Mouse (Mus musculus) retina, embryonic 14.5 days (tissue): ENCODE results near the gene Gprin1.
"Not testable (repeated sequence)": the region's sequence is repeated elsewhere in the genome, so short reads cannot be mapped to it uniquely, and the experiment has no call there.

ENCODE experiments used
- DNase-seq: peaks from one replicate; pipeline ENCODE4 v3.0.0-alpha.2; 2015; ENCODE audit warnings: low spot score

The Gprin1 gene

DNA sequence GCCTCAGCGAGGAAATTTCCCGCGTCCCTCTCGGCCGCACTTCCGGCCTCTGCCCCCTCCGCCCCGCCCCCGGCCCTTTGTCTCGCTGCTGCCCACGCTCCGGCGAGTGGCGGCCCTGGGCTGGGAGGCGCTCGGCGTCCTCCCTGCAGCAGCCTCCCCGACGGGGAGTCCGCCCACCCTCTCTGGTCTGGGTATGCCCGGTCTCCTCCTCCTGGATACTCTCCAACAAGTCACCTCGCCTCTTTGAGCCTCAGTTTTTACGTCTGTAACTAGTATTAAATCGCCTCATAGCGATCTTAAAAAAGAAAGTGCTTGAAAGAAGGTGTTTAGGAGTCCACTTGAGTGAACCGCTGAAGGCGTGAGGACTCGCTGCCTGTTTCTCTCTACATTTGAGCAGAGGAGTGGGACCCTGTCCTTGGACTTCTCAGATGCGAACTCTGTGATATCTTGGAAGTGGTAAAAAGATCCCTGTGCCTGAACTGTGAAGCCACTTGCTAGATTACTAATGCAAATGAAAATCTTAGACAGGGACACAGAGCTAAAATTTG, at the start of gene Gprin1:
Gene Gprin1 (minus strand): TSS at position 11 of the 548 bp plus-strand sequence.
- no peak for DNase-seq

DNA sequence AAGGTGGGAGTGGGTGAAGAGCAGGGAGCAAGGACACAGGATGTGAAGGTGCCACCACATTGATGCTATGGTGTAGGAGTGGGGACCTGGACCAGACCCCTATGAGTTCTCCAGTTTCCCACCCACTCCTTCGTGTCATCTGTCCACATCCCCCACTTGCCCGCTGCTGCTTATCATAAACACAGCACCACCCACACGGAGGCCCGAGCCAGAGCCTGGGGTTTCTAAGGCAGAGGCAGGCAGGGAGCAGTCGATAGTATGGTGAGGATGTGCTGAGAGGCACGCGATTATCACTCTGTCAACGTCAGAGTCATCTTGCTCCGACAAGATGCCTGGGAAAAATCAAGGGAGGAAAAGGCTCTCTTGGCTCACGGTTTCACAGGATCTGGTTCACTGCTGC, 49.1 kb upstream of the Gprin1 start:
- DNase-seq = no peak

DNA sequence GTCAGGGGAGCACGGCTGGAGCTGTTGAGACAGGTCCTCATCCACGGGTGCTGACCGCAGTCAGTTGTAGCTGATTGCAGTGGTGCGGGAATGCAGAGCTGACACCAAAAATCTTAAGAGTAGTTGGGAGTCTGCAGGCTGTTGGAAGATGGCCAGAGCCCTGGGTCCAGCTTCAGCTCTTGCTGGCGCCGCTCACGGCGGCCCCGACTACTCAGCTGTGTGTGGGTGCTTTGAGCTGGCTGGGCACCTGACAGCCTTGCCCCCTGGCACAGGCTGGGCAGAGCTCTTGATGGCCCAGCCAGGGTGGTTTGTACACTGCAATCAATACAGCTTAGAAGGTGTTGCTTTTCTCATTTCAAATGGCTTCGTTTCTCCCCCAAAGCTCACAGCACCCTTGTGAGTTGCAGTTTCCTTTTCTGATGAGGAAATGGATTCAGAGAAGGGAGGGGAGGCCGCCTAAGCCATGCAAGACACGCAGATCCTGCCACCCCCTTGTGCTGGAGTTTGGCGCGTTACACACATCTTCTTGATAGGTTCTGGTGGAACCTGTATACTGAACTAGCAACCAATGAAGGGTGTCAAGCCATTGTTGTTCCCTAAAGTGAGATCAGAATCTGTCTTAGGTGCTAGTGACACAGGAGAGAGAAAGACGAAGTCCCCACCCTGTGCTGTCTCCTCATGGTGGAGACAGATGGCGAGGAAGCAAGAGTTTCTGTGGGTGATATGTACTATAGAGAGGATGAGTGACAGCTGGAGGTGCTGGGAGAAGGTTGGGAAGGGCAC, 48.4 kb upstream of the Gprin1 start:
- no peak for DNase-seq

DNA sequence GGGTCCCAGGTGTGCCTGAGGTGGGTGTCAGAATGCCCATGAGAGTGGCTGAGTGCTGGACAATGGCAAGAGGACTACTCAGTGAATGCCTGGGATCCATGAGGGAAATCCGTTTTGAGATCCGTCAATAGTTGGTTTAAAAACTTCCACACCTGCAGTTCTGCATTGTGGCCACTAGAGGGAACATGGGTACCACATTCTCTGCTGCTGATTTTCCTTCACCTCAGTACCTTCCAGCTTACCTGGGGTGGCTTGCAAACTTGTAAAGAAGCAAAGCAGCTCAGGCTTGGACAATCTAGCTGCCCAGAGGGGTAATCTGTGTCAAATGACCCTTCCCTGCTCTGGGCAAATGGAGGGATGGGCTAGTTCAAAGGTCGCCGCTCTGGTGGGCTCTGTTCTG, 47.7 kb upstream of the Gprin1 start:
- DNase-seq = peak; percentile 85

DNA sequence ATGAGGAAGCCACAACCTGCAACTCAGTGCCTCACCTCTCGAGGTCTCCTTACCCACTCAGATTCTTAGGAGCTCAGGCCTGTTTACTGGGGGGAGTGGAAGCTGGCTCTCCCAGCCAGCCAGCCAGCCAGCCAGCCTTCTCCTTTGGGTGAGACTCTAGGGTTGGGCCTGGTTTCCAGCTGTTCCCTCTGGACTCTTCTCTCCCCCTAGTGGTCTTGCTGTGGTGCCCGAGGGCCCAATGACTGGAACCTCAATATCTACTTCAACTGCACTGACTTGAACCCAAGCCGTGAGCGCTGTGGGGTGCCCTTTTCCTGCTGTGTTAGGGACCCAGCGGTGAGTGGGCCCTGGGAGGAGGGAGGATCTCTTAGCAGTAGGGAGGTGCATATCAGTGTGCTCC, 45.2 kb upstream of the Gprin1 start:
- DNase-seq = peak; percentile 15

DNA sequence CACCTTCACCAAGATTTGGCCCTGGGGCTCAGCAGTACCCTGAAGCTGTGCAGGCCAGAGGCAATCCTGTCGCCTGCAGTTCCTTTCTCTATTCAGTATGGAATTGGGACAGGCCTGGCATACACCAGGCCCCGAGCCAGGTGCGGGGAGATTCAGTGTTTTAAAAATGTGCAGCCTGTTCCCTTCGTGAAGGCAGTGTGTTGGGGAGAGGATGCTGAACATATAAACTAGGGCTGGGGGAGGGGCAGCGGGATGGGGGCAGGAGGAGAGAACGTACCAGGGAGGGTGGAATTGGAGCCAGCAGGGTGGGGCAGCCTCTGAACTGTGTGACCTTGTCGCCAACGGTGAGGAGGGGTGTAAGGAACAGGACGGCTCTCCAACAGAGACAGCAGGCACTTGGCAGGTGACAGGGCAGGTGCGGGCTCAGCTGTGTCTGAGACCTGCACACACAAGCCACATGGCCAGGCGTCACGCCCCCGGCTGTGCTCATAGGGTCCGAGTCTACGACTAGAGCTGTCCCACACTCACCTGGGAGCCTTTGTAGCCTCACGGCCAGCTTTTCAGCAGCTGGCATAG, 44.4 kb upstream of the Gprin1 start:
- no peak for DNase-seq

DNA sequence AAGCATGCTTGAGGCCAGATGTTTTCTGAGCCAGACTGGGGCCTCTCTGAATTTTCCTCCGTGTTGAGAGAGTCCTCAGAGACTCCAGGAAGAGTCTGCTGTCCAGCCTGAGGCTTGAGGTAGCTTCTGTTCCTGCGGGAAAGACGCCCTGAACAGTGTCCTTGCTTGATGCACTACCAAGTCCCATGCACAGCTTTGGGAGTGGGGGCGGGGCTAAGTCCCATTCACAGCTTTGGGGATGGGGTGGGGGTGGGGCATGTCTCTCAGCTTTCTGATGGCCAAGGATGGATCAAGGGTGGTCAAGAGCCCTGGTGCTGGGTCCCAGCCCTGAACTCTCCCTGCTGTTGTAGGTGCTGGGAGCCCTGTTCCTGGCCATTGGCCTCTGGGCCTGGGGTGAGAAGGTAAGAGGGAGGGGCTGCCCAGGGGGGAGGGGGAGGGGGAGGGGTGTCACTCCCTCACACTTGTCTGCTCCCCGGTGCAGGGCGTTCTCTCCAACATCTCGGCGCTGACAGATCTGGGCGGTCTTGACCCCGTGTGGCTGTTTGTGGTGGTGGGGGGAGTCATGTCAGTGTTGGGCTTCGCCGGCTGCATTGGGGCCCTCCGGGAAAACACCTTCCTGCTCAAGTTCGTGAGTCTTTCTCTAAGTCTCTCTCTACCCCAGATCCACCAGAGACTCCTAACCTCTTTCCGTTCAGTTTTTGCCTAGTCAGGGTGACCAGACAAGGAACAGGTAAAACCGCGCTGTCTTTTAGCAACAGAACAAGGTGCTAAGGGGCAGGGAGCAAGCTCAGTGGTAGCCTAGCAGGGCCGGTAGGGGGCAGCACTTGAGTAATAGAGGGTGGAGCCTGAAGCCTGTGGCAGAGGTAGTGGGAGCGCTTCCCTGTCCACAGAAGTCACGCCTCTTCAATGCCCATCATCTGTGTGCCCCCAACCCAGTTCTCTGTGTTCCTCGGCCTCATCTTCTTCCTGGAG, 42.9 kb upstream of the Gprin1 start:
- peak; percentile 57 for DNase-seq

DNA sequence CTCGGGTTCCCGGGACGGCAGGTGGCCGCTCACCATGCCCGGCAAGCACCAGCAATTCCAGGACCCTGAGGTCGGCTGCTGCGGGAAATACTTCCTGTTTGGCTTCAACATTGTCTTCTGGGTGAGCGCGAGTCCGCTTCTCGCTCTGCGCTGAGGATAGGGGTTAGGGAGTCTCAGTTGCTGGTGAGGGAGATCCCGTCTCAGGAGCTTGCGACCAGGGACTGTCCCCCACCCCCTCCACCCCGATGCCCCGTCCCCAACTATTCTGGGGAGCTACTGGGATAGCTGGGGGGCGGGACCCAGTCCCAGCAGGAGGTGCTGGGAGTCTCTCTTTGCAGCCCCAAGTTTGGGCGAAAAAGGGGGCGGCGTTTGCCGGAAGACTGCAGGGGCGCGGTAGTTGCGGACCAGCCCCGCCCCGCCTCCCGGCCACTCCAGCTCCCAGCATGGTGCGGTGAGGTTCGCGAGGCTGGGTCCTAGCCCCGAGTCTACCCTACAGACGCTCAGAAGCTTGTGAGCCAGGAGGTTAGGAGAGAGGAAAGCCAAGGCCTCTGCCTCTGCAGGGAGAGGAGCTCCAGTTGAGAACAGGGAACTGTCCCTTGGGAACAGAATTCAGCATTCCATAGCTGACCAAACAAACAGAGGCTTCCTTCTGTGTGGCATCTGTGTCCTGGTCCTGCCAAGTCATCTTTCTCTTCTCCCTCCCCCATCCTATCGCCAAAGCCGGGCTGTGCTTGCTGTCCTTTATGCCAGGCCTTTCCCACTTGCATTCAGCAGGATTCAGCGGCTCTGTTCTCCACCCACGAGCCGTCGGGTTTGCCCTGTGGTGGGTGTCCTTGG, 40.1 kb upstream of the Gprin1 start:
- peak; percentile 61 for DNase-seq

DNA sequence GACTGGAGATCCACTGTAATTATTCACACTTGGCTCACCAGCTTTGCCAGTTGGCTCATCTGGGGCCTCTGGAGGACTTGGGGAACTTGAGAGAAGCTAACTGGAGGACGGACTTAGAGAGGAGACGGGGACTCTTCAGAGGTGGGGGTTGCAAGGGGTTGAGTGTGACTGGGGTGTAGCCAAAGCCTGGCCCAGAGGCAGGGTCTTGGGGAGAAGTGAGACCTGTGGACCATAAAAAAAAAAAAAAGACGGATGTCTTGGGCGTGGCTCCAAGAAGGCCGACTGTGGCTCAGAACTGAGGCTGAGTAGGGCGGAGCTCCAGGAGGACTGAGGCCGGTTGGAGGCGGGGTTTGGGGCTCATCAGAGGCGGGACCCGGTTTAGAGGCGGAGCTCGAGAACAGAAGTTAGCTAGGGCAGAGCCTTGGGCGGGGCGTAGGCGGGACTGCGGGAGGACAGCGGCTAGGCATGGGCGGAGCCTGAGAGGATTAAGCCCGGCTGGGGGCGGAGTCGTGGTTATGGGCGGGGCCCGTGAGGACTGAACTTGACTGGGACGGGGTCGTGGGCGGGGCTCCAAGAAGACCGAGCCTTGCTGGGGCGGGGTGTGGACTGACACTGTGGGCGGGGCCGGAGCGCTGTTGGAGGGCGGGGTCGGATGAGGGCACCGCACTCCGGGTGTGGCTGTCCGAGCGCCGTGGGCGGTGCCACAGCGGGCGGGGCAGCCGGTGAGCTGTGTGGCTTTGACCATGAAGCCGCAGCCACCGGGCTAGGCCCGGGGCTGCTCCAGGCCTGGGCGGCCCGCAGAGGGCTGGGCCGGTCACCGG, 39.3 kb upstream of the Gprin1 start, which contains the start of gene Tspan17:
Gene Tspan17 (plus strand): TSS at position 638 of the 821 bp plus-strand sequence.
- peak; percentile 100 for DNase-seq

DNA sequence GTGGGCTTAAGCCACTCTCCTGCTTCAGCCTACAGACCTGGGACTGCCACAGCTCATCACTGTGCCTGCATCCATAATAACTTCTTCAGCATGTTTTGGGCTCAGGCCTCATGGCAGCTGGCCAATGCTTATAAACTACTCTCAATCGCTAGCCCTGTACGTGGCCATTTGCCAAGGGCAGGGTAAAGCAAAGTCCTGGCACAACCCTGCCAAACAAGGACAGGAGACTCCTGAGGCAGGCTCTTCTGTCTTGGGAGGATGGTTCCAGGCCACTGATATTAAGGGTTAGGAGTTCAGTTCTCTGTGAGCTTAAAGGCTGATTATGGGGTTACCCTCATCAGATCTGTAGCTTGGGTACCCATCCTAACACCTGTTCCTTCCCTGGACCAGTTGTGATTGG, 37.9 kb upstream of the Gprin1 start:
- not testable (repeated sequence) for DNase-seq

DNA sequence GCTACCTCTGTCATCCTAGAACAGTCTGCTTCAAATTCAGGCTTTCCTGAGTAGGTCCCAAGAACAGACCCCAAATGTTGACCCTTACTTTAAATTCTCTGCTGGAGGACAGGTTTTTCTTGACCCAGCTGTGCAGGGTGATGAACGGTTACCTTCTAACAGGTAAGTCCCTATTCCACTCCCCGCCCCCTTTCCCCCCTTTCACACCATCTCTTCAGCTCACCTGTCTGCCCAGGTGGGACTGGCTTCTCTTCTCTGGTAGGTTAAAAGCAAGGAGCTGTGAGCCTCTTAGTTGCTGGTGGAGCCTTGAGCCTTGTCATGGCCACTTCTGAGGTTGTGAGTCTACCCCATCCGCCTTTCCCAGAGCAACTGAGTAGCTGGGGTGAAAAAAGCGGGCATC, 34.0 kb upstream of the Gprin1 start, which contains the start of gene Eif4e1b:
Gene Eif4e1b (plus strand): TSS at position 301 of the 400 bp plus-strand sequence.
- no peak for DNase-seq

DNA sequence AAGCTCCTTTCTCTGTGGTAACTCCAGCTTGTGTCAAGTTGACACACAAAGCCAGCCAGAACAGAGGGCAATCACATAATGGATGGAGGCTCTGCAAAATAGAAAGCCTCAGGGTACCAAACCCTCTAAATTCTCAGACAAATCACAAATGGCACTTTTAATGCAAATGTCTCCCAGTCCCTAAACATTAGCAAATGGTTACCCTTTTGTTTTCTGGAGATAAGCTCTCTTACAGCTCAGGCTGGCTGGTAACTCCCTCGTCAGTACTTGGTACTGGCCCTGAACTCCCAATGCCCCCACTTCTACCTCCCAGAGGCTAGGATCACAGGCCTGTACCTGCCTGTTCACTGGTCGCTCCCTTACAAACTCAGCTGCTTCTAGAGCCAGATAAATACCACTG, 33.6 kb upstream of the Gprin1 start:
- no peak for DNase-seq

DNA sequence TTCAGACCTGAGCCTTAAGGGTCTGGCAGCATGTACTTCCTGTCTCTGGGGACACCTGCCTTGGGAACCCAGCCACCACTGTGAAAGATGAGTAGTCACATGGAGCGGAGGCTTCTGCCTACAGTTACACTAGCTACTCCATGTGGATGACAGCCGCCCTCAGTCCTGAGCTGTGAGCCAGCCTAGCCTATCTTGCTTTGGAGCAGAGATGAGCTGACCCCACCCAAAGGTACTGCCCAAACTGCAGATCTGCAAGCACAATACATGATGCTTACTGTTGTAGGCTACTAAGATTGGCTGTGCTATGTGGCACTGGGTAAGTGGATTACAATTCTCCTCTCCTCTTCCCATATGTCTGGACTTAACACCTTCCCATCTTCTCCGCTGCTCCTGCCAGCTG, 31.4 kb upstream of the Gprin1 start:
- no peak for DNase-seq

DNA sequence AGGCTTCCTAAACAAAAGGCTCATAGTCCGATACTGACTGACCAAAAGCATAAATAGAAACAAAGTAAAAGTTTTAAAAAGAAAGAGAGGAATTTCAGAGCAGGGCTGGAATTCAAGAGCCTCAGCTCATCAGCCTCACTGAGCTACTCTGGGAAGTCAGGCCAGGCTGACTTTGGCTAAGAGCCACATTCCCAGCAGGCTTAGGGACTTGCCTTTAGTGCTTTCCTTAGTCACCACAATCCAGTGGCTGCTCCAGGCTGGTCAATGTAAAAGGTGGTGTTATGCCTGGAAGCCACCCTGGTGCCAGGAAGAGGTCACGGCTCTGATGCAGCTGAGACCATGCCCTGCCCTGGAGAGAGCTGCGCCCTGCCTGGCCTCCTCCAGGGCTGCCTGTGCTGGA, 30.9 kb upstream of the Gprin1 start:
- DNase-seq = no peak

DNA sequence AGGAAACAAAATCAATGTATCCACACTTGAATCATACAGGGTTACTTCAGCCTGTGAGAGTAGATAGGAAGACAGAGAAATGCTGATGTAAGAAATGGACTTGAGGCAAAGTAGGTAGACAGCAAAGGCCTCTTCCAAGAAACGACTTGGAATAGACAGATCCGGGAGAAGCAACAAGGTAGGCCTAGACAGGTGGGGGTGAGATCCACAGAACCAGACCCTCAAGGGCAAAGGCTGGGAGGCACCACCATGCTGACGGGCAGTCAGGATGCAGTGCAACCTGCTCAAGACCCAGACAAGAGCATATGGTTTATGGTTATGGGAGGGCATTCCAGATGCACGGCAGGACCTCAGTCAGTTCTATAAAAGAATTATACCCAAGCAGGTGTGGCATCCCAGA, 17.3 kb upstream of the Gprin1 start:
- no peak for DNase-seq

DNA sequence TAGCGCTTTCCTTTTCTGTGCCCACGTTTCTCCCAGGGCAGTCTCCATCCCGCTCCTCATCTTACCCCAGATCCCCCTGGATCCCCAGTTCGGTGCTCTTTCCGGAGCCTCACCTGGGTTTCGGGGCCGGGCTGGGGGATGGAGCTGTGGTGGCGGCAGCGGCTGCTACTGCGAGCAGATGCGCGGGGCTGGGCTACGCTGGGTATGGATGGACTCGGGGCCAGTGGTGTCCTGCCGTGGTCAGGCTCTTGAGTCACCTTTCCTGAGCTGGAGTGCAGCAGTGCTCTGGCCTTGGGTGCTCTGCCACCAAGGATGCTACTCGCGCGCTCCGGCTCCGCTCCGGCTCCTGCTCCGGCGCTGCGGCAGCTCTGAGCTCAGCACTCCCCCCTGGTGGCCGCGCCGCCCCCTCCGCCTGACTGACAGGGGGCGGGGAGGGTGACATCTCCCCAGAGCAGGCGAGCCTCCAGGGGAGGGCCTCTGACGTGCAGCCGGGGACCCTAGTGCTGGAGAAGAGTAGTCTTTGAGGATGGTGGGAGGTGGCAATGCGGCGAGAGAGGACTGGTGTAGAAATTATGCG, 16.6 kb upstream of the Gprin1 start, which contains the start of gene Sncb:
Gene Sncb (minus strand): TSS at position 404 of the 577 bp plus-strand sequence.
- peak; percentile 84 for DNase-seq

DNA sequence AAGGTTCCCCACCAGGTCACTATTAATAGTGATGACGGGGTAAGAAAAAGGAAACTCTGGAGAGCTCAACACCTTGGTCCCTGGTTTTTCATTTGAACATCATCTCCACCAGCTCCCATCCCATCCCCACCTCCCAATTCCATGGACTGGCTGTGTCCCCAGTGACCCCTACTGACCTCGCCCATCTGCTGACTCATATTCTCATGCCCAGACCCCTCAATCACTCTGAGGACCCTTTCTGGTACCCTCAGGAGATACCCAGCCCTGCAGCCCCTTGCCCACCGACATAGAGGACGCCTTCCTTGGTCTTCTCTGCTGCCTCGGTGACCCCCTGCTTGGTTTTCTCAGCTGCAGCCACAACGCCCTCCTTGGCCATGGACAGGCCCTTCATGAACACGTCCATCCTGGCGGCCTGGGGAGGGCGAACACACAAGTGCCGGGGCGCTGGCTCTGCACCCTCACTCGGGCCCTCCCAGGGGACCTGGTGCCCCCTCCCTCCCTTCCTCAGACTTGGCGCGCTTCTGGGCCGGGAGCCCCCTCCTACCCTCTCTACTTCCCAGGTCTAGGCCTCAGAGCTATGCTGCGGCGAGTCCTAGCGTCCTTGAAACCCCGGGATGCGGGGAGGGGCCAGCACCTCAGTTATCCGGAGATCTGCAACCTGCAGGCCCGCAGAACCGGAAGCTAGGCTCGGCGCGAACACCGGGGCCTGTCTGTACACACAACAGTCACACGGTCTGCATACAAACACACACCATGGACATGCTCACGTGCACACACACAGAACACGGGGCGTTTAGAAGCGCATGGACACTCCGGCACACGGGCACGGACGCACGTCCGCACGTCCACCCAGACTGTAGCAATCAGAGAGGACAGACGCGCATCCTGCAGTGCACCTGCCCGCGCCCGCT, 15.9 kb upstream of the Gprin1 start:
- no peak for DNase-seq

DNA sequence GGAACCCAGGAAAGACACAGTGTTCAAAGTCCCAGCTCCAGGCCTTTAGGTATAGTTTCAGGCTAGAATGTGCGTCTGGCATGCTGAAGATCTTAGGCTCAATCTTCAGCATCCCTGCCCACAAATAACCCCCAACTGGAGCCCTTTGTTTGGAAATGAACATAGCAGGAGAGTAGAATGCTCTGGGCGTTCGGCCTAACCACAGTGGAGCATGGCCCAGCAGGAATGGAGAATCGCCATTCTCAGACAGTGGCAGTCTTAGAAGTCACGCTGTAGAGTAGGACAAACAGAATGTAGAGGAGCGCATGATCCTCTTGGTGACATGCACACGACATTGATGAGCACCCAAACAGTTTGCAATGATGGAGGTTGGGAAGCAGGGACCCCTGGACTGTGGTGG, 11.2 kb upstream of the Gprin1 start:
- DNase-seq = no peak
